Mouse (Mus musculus): Measurements from ENCODE around the gene Ces1g.

DNA sequence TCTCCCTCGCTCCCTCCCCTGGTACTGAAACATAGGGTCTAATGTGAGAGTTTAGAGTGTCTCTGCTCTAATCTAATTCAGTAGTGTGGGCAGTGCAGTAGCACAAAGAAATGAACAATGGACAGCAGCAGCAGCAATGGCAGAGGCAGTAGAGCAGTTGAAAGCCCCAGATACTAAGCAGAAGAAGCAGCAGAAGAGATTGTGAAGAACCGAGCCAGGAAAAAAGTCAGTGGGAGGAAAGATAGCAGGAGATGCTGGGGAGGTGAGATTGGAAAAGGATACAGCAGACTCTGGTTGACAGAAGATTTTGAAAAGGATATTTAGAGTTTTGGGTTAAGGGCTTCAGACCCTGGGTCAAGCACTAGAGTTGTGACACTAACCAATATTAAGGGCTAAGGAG is 21.6 kb downstream of the Ces1g start:
- no peak for TF ChIP-seq POLR2A (IDR thresholded peaks at IDR 0.05; ENCODE audit: extremely low read depth, insufficient read depth, low read length)
- TF ChIP-seq CTCF (IDR thresholded peaks at IDR 0.05; ENCODE audit: extremely low read depth, insufficient read depth, low read length): no peak

Measured in cortical plate, adult 2 months (tissue).